Mouse (Mus musculus) thymus, adult 2 months (tissue): Measurements from ENCODE around the gene Dcx. TPM values are rescaled to one million over a fixed set of nuclear protein-coding genes. Genes with fewer than 3 reads are reported as not detected.

Experiments used
- DNase-seq: peaks from one replicate; pipeline ENCODE4 v3.0.0; 2021
- H3K27ac ChIP-seq: fragments of 200-500 bp; 2 replicates; pipeline ENCODE4 v1.5.1; 2012; ENCODE audit warnings: low read length, control low read depth; ENCODE audit not compliant: control insufficient read depth, insufficient read depth
- H3K27me3 ChIP-seq: fragments of 200-500 bp; 2 replicates; pipeline ENCODE4 v1.6.1; 2012; ENCODE audit warnings: mild to moderate bottlenecking, low read length, moderate library complexity, mixed read lengths; ENCODE audit not compliant: control insufficient read depth, insufficient read depth
- H3K36me3 ChIP-seq: fragments of 200-500 bp; 2 replicates; pipeline ENCODE4 v1.6.1; 2012; ENCODE audit warnings: mild to moderate bottlenecking, low read length, moderate library complexity; ENCODE audit not compliant: control insufficient read depth, insufficient read depth
- H3K4me1 ChIP-seq: fragments of 200-500 bp; replicated peaks from 2 replicates; pipeline ENCODE4 v1.6.1; 2012; ENCODE audit warnings: low read length; ENCODE audit not compliant: control insufficient read depth, insufficient read depth
- H3K4me3 ChIP-seq: fragments of 200-500 bp; 2 replicates; pipeline ENCODE4 v1.5.1; 2012; ENCODE audit warnings: mild to moderate bottlenecking, low read length, control low read depth, moderate library complexity; ENCODE audit not compliant: control insufficient read depth, insufficient read depth
- CTCF ChIP-seq: fragments of 200-500 bp; IDR thresholded peaks from 2 replicates; pipeline ENCODE4 v1.5.1; 2012; ENCODE audit warnings: mild to moderate bottlenecking, control low read depth, low read length, moderate library complexity, borderline replicate concordance; ENCODE audit not compliant: control insufficient read depth, poor library complexity, insufficient read depth; ENCODE audit errors: extremely low read depth
- POLR2A ChIP-seq: fragments of 200-500 bp; IDR thresholded peaks from 2 replicates; pipeline ENCODE4 v1.6.1; 2012; ENCODE audit warnings: mild to moderate bottlenecking, low read length, control low read depth, moderate library complexity; ENCODE audit not compliant: control insufficient read depth, poor library complexity, insufficient read depth; ENCODE audit errors: extremely low read depth
- WGBS: fragments of 180-500 bp; shearing (Covaris S2); methylation state at CpG from one replicate; pipeline ENCODE4 v1.1.7; 2018; 5-methylcytosine and 5-hydroxymethylcytosine counted together
- polyA plus RNA-seq: library from polyadenylated mRNA; depleted of rRNA; stranded (reverse); fragments of >200 nt; gene quantifications from 2 replicates; pipeline ENCODE4 v1.2.3, GENCODE M21; 2012

The Dcx gene
- polyA plus RNA-seq, 1 experiment, result 0.09 TPM

DNA sequence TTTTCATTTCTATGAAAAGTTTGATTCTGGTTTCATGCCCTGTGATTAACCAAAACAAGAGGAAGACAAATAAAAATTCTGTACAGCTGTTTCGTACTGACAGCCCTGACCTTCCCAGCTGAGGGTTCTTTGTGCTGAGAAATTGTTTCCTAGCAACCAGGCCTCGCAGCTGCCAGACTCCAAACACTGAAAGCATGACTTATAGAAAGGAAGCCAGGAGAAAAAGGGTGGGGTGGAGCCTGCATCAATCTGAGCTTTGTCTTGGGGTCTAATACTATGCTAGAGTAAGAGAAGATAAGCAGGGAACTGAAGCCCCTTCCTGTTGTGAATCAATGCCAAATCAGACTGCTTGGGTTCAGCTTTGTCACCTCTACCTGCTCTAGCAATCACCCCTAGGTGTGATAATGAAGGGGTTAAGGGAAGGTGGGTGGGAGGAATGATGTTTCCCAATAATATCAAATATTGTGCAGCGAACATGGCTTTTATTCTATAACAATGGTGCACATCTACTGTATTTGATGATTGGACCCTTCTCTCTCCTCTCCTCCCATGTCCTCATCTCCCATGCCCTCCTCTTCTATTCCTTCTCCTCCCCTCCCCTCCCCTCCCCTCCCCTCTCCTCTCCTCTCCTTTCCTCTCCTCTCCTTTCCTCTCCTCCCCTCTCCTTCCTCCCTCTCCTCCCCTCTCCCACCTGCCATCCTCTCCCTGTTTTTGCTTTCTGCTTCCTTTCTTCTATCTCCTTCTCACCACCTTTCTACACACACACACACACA is 26.2 kb downstream of the Dcx start:
- Histone ChIP-seq H3K36me3 (no peaks in the 10 kb centered on the region), H3K4me1 (no peaks in the 10 kb centered on the region), H3K27ac (no peak overlapping the region), H3K27me3 (no peaks in the 10 kb centered on the region), H3K4me3 (no peak overlapping the region)
- DNase-seq, result no peak
- TF ChIP-seq POLR2A (no peak), CTCF (no peak)
- 53% methylated on average over 3 of the region's 3 CpGs for WGBS

DNA sequence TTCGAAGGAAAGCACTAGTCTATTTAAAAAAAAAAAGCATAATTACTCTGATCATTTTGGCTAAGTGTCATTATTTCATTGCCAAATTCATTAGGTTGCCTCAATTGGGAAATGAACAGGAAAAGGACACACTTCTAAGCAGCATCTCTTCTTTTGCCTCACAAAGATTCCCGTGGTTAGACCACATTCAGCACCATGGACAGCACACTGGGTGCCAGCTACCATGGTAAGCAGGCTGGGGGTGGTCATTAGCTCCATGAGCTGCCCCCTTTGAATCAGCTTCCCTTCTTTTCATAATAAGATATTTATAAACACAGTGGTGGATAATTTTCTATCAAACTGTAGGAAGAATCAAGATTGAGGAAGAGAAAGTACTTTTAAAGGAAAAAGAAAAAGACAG is 28.4 kb downstream of the Dcx start:
- H3K27me3 ChIP-seq, result no peaks in the 10 kb centered on the region
- 26% methylated on average over 2 of the region's 2 CpGs for WGBS

DNA sequence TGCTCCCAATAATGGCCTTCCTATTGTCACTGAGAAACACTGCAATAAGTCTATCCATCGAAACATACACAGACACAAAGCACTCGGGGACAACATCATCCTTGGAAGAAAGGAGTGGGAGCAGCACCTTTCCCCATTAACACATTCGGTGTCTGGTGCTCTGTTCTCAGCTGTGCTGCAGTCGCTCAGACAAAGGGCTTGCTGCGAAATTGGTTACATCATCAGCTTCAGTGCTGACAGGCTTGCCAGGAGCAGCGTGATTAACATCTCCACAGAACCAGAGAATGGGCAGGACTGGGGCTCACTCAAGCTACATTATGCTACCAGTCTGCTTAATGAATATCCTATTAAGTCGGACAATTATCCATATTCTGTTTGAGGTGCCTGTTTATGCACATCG is 30.8 kb downstream of the Dcx start:
- TF ChIP-seq POLR2A (no peak), CTCF (no peak)
- no peak for DNase-seq
- WGBS, result 49% methylated on average over 8 of the region's 8 CpGs
- Histone ChIP-seq H3K4me1 (no peaks in the 10 kb centered on the region), H3K4me3 (no peak overlapping the region), H3K36me3 (no peaks in the 10 kb centered on the region), H3K27ac (no peak overlapping the region), H3K27me3 (no peaks in the 10 kb centered on the region)

More for the DNA sequence above, 28.4 kb downstream of the Dcx start:
- Histone ChIP-seq H3K4me3 (no peak overlapping the region), H3K27ac (no peak overlapping the region), H3K36me3 (no peaks in the 10 kb centered on the region), H3K4me1 (no peaks in the 10 kb centered on the region)
- no peak for DNase-seq
- TF ChIP-seq CTCF, result no peak
- TF ChIP-seq POLR2A, result no peak

DNA sequence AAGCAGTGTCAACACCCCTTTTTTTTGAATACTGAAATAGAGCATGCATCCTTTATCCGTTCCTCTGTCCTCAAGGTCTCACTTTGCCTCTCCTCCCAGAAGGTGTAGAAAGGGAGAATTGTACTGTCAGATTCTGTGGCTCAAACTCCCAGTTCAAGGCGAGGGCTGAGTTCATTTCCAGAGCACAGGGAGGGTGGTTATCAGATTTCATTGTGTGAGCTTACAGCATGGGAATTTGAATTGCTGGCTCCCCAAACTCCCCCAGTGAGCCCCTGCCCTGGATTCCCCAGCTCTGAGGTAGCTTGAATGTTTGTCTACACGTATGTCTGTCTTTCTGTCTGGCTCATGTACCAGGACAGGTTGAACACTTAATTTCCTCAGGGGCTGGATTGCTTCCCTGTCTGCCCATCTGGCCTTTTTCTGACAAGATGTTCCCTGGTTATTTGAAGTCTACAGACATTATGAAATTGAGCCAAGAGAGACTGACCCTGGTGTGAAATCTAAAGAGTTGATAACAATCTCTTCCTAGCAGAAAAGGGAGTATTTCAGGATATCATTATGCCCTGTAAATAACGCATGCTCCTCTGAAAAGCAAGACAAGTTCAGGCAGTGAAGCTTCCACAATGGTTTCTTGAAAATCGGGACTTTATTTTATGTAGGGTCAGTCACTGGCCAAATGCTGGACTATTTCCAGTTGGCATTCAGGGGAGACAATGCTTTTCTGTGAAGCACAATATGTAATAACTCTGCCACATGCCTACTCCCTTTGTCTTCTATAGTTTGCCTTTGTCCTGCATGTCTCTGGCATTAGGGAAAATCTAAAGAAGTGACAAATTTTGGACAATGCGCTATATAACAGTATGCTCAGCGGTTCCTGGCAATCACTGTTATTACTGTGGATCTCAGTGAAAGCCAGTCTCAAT is 35.5 kb downstream of the Dcx start:
- no peak for DNase-seq
- TF ChIP-seq POLR2A (no peak), CTCF (no peak)
- no peaks in the 10 kb centered on the region for H3K4me1 ChIP-seq
- 80% methylated on average over 7 of the region's 7 CpGs for WGBS
- no peak overlapping the region for H3K4me3 ChIP-seq
- H3K27ac ChIP-seq, result no peak overlapping the region
- H3K27me3 ChIP-seq, result no peaks in the 10 kb centered on the region
- H3K36me3 ChIP-seq, result no peaks in the 10 kb centered on the region

DNA sequence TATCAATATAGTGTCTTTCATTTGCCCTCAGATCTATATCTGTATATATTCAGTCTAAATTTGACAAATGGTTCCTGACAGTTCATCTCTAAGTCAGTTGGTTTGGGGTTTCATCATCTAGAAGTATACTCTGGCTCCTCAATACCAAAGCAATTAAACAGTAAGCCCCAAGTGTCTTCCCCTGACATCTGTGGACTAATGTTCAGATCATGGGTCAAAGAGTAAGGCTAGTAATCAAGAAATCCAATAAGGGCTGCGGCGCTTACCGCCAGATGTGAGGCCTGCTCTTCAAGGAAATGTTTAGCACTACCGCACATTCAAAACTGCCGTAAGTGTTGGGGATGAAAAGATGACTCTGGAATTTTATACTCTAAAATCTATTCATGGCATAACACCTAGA is 36.2 kb downstream of the Dcx start:
- Histone ChIP-seq H3K36me3 (no peaks in the 10 kb centered on the region), H3K27me3 (no peaks in the 10 kb centered on the region), H3K4me3 (no peak overlapping the region), H3K4me1 (no peaks in the 10 kb centered on the region), H3K27ac (no peak overlapping the region)
- TF ChIP-seq CTCF (no peak), POLR2A (no peak)
- WGBS, result 93% methylated on average over 5 of the region's 5 CpGs
- DNase-seq, result no peak

DNA sequence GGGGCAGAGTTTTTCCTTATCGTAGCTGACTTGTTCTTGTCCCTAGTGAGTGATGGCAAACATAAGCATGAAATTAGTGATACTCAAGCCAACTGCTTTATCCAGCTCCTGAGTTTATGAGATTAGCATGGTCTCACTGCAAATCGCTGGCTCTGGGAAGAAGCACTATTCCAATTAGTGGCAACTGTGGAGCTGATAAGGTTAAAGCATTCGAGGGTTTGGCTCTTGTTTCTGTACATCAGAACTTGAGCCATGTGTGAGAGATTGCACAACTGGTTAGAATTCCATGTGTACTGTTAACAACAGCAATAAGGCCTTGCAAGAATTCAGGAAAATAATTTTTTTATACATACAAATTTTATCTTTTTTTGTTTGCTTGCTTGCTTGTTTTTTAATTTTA is 39.9 kb downstream of the Dcx start:
- Histone ChIP-seq H3K4me3 (no peak overlapping the region), H3K27ac (no peak overlapping the region), H3K27me3 (no peaks in the 10 kb centered on the region), H3K36me3 (no peaks in the 10 kb centered on the region), H3K4me1 (no peaks in the 10 kb centered on the region)
- TF ChIP-seq CTCF, result no peak
- TF ChIP-seq POLR2A, result no peak
- WGBS, result 78% methylated on average over 3 of the region's 3 CpGs
- no peak for DNase-seq

DNA sequence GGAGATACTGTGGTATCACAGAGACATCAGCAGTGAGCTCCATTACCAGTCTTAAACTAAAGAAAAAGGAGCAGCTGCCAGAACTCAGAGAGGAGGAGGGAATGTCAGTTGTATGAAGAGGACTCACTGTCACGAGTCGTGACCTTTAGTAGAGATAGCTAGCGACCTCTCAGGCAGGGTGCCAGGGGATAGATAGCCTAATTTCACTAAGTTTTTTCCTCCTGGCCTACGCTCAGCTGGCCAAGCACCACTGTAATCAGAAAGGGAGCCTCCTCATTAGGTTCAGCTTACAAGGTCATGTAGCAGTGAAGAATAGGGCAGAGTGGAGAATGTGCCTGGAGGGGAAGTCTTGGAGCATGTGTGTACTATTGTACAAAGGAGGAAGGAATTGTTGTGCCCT is 47.3 kb downstream of the Dcx start:
- TF ChIP-seq POLR2A, result no peak
- TF ChIP-seq CTCF, result no peak
- no peak overlapping the region for H3K27ac ChIP-seq
- H3K36me3 ChIP-seq, result no peaks in the 10 kb centered on the region
- no peak overlapping the region for H3K4me3 ChIP-seq
- no peaks in the 10 kb centered on the region for H3K27me3 ChIP-seq
- no peak for DNase-seq
- 81% methylated on average over 4 of the region's 4 CpGs for WGBS
- no peaks in the 10 kb centered on the region for H3K4me1 ChIP-seq
